Mouse (Mus musculus): ENCODE data around the gene Syne4. TPM values are rescaled to one million over a fixed set of nuclear protein-coding genes. Genes with fewer than 3 reads are reported as not detected.

Gene Syne4
- 10 to 100 TPM in 1 of 4 experiments, 1 to 10 TPM in 3; 7.4 to 10.5 (median 8.8) TPM for total RNA-seq (2022)

GRCm38 (mm10) chr7:30314721-30315155 lies at the start of gene Syne4:
Gene Syne4 (plus strand): TSS chr7:30314807.
- no peak for DNase-seq (ENCODE audit: low spot score in 2 of 2)

- DNase-seq (ENCODE audit: low spot score in 2 of 2) = no peak
Measured at GRCm38 (mm10) chr7:30265041-30265440, 49.6 kb upstream of the Syne4 start.

GRCm38 (mm10) chr7:30265531-30265930 lies 49.1 kb upstream of the Syne4 start:
- DNase-seq (ENCODE audit: low spot score in 2 of 2) = no peak

DNA sequence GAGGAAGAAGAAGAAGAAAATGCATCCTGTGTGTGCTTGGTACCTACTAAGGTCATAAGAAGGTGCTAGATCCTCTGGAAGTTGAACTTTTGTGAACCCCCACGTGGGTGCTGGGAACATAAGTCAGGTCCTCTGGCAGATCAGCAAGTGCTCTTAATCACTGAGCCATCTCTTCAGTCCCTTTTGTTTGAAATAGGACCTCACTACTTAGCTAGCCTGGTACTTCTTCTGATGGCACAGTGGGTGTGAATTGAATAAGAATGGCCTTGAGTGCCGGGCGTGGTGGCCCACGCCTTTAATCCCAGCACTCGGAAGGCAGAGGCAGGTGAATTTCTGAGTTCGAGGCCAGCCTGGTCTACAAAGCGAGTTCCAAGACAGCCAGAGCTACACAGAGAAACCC lies 48.7 kb upstream of the Syne4 start:
- DNase-seq (ENCODE audit: low spot score in 2 of 2) = no peak

DNA sequence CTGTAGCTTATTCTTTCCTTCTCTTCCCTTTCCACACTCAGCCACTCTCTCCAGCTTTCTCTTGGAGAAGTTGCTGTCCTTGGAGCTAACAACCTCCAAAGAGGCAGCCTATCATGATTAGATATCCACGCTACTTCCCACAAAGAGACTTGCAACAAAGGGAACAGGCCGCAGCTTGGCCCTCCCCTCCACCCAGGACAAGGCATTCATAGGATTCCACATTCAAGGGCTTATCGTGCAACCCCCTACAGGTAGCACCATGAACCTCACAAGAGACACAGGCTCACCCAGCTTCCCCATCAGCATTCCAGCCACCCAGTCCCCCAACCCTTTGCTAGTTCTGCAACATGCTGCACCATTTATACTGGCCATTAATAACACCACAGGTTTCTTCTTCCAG lies 47.8 kb upstream of the Syne4 start:
- no peak for DNase-seq (ENCODE audit: low spot score in 2 of 2)

DNA sequence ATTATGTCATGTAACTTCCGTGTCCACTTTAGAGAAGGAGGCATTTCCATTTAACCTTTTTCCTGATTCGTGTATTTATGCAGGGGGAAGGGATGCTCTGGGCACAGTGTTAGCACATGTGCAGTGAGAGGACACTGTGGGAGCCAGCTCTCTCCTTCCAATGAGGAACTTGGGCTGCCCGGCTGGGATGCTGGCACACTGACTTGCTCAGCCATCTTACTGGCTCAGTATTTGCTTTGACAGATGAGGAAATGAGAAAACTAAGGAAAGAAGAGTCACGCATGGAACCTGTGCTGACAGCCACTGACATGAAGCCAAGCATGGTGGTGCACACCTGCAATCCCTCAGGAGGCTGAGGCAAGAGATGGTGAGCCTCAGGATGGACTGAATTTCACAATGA lies 45.0 kb upstream of the Syne4 start:
- DNase-seq (ENCODE audit: low spot score in 2 of 2) = no peak

- no peak for DNase-seq (ENCODE audit: low spot score in 2 of 2)
Measured at GRCm38 (mm10) chr7:30274383-30274782, 40.2 kb upstream of the Syne4 start.

- no peak for DNase-seq (ENCODE audit: low spot score in 2 of 2)
Measured at GRCm38 (mm10) chr7:30278911-30279310, 35.7 kb upstream of the Syne4 start.

- no peak for DNase-seq (ENCODE audit: low spot score in 2 of 2)
Measured at GRCm38 (mm10) chr7:30279536-30279935, 35.1 kb upstream of the Syne4 start.

DNA sequence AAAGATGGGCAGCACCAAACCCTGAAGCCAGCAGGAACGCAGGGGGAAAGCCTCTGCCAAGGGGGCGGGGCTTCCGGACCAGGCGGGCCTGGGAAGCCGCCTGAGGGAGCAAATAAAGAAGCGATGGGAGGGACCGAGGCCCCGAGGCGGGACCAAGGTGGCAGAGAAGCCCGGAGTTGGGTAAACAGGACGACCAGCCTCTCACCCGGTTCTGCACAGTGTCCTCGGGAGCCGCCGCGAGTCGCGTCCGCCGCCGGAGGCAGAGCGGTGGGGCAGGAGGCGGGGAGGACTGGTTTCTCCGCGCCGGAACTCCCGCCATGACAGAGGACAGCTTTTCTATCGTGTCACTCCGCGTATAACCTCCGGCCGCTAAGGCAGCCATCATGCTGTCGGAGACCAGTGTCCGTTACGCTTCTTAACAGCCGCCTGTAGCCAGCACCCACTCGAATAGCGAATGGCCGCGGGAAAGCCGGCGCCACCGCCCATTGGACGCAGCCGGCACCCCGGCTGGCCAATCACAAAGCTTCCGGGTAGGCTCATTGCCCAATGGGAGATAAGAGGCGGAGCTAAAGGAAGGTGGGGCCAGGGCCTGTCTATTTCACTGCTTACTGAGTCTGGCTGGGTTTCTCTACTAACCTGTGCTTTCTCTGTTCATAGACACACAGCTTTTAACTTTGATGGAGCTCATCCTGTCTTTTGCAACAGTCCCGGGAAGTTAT lies 34.5 kb upstream of the Syne4 start, which contains the start of the genes Thap8 and Wdr62:
Gene Thap8, plus strand, starts transcription at position 144 of the 719 bp plus-strand sequence.
Gene Wdr62, minus strand, starts transcription at position 469 of the 719 bp plus-strand sequence.
- DNase-seq (ENCODE audit: low spot score in 2 of 2) = peak; percentile 78 to 84

GRCm38 (mm10) chr7:30280670-30281138 lies 33.9 kb upstream of the Syne4 start:
- peak; percentile 79 to 89 for DNase-seq (ENCODE audit: low spot score in 2 of 2)

DNA sequence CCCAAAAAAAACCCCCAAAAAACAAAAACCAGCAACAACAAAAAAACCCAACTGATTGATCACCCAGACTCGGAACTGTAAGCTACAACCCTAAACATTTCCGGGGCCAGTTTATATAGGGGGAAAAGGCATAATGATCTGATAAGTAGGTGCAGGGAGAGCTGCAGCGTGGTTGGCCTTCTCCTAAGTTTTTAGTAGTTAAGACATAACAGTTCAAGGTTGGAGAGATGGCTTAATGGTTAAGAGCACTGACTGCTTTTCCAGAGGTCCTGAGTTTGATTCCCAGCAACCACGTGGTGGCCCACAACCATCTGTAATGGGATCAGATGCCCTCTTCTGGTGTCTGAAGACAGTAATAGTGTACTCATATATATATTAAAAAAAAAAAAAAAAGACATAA lies 33.1 kb upstream of the Syne4 start:
- no peak for DNase-seq (ENCODE audit: low spot score in 2 of 2)

- no peak for DNase-seq (ENCODE audit: low spot score in 2 of 2)
Measured at GRCm38 (mm10) chr7:30282740-30283139, 31.9 kb upstream of the Syne4 start.

GRCm38 (mm10) chr7:30286701-30287410 lies 27.8 kb upstream of the Syne4 start:
- DNase-seq (ENCODE audit: low spot score in 2 of 2) = no peak

DNA sequence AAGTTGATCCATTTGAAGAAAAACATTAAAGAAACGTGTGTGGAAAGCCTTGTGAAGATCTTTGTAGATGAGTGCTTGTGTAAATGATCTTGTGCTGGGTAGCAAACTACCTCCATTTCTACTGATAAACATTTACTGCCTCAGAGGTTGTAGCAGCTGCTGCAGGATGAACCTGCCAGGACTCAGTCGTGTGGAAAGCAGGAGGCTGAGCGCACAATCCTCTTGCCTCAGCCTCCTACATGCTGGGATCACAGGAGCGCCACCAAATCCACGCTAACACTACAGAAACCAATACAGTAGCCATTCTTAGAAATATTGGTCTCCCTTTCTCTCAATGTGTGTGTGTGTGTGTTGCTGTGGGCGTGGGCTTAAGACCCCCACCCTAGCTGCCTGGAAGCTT lies 26.6 kb upstream of the Syne4 start:
- DNase-seq (ENCODE audit: low spot score in 2 of 2) = no peak

DNA sequence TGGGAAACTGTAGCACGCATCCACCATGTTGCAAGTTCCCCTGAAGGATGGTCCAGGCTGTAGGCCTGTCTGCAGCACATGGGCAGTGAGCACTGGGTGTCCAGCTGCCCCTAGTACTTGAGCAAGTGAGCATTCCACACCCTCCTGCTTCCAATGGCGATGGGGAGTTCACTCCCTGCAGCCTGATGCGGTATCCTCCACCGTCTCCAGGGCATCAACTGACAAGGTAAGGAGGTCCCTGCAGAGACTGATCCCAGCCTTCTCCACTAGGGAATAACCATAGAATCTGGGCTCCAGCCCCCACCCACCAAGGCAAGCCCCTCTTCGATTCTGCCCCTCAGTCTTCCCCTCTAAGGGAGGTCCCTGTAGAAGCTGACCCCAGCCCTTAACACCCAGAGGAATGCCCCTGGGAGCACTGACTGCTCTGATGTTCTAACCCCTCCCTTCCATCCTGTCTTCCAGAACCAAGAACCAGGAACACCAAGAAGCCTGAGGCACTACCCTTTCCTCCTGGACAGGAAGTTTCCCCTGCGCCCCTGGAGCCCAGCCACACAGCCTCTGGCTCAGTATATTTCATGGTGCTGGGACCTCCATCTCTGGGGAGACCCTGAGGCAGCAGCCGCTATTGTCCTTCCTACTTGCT lies 25.4 kb upstream of the Syne4 start:
- DNase-seq (ENCODE audit: low spot score in 2 of 2) = no peak

GRCm38 (mm10) chr7:30289714-30290399 lies 24.8 kb upstream of the Syne4 start:
- no peak for DNase-seq (ENCODE audit: low spot score in 2 of 2)

DNA sequence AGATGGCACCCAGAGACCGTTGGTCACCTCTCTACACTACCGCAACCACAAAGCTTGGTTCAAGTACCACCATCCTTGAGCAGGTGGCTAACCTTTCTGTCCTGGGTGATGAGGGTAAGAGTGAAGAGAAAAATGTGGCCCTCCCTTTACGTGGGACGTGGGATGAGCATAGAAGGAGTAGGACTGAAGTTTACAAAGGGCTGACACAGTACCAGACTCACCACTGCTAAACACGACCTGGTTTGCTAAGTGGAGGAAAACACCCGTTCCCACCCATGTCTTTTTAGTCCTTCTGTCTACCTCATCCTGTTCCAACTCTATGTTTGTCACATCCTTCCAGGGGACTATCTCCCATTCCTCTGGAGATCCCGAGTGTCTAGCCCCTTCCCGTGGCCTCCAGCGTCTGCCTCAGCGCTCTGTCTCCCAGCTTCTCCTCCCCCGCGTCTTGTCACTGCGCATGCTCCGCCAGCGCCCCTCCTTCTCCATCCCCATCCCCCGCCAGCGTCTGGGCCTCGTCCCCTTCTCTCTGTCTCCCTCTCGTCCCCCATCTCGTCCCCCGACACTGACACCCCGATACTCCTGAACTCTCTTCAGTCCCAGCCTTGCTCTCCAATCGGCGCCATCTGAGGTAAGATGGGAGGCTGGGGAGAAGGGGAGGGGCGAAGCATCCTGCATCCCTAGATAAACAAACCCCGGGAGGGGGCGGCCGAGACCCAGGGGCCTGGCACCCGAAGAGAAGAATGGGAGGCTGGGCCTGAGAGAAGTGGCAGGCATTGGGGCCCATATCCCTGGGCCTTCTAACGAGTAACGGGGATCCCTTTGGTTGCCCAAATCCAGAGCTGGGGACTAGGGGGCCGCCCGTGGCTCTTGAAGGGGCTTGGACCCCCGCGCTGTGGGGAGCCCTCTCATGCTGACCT lies 23.1 kb upstream of the Syne4 start, which contains the start of gene Clip3:
Gene Clip3, plus strand, starts transcription at position 514 of the 917 bp plus-strand sequence.
- peak; percentile 81 to 87 for DNase-seq (ENCODE audit: low spot score in 2 of 2)

DNA sequence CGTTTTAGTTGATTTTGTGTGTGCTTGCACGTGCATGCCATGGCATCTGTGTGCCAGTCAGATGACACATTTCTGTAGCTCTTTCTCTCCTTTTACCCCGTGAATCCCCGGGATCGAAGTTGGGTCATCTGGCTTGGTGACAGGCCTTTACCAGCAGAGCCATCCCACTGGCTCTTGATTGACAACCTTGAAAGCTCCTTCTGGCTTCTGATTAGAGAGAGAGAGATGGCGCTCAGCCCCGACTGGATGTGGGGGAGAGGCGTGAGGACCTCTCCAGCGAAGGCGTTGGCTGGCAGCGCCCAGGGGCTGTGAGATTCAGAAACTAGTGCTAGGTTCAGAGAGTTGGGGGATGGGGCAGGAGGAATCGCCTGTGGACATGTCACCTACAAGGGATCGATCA lies 20.8 kb upstream of the Syne4 start:
- DNase-seq (ENCODE audit: low spot score in 2 of 2) = no peak

DNA sequence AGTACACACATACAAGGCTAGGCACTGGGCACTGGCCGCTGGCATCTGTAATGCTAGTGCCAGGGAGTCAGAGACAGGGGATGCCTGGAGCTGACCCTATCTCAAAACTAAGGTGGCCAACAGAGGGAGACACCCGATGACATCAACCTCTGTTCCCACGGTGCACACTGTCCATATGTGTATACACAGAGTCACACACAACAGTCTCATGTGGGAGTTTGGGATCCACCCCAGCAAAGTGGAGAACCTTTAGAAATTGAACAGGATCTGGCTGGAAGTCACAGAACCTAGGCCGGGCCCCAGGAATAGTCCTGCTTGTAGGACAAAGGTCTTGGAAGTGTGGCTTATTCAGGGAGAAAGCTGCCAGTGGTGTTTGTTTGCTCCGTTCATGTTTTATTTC lies 20.3 kb upstream of the Syne4 start:
- DNase-seq (ENCODE audit: low spot score in 2 of 2) = no peak

Data from left cerebral cortex, adult 8-10 months (tissue).